Mouse (Mus musculus) neutrophil, adult 5-6 weeks (primary cell): Measurements from ENCODE around the gene Rhno1. TPM values are rescaled to one million over a fixed set of nuclear protein-coding genes. Genes with fewer than 3 reads are reported as not detected.
"Not testable (repeated sequence)": the region's sequence is repeated elsewhere in the genome, so short reads cannot be mapped to it uniquely, and the experiment has no call there.

Source experiments
- ATAC-seq: fragments of 151-379, 151-347 bp; 2 replicates; pipeline ENCODE4 v1.8.0; 2017; ENCODE audit warnings: mild to moderate bottlenecking, moderate TSS enrichment; ENCODE audit not compliant: insufficient number of reproducible peaks, poor library complexity, low FRiP score, severe bottlenecking; ENCODE audit errors: extremely low read depth
- total RNA-seq: library from RNA; stranded (forward); fragments of 200-1000 nt; gene quantifications from 2 replicates; pipeline ENCODE4 v1.2.3, GENCODE M21; 2017

The Rhno1 gene
- 40.5 and 48.7 TPM in 2 replicates for total RNA-seq

GRCm38 (mm10) chr6:128362381-128363006, at the start of gene Rhno1, which contains the start of gene Foxm1:
Gene Rhno1 (minus strand): TSS chr6:128362911.
Gene Foxm1 (plus strand): TSS chr6:128362967.
- ATAC-seq, result peak; percentile 57

DNA sequence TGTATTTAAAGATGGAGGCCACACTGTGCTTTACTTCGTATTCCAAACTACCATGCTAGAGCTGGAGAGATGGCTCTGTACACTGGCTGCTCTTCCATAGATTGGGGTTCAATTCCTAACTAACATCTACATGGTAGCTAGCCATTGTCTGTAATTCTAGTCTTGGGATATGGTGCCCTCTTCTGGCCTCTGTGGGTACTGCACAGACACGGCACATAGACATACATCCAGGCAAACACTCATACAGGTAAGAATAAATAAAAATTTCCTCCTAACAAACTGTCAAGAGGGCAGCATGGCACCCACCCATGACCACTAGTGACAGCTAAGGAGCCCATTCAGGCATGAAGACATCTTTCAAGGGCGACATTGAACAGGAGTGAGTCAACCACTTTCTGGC, 48.4 kb upstream of the Rhno1 start:
- peak; percentile 74 for ATAC-seq

GRCm38 (mm10) chr6:128410305-128410704, 47.6 kb upstream of the Rhno1 start:
- ATAC-seq, result no peak

DNA sequence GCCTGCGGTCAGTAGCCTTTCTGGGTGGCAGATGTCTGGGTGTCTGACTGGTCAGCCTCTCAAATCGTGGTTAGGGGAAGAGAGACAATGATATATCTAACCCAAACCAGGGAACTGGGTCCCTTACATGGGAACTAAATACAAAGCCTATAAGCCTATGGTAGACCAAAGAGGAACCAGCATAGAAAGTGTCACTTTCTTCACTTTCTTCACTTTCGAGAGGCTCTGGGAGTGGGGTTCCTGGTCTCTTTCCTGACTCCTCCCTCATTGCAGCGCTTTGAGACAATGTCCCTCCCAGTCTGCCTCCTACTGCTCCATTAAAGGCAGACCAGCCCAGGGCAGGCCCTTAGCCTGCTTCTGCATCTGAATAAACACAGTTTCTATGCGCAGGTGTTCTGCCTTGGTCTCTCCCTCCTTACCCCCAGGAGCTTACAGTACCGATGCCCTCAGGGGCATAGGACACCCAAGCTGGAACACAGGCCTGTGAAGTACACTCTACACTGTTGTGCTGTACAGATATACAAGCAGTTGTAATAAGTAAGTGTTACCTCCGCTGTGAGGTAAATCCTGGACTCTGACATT, 45.9 kb upstream of the Rhno1 start:
- ATAC-seq, result no peak

GRCm38 (mm10) chr6:128404708-128405107, 42.0 kb upstream of the Rhno1 start:
- no peak for ATAC-seq

- no peak for ATAC-seq
These were observed 36.9 kb upstream of the Rhno1 start for GRCm38 (mm10) chr6:128399421-128400185.

DNA sequence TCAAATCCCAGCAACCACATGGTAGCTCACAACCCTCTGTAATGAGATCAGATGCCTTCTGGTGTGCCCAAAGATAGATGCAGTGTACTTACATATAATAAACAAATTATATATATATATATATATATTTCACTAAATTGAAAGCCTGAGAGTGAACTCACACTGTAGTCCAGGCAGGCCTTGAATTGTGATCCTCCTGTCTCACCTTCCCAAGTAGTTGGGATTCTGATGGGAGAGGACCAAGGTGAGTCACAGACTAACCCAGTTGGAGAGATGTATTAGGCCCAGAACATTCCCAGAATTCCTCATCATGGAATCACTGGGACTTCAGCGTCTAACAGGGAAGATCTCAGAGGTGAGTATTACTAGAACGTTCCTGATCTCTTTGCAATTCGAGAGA, 36.3 kb upstream of the Rhno1 start, which contains the start of gene Nrip2:
Gene Nrip2 (plus strand): TSS at position 301 of the 400 bp plus-strand sequence.
- ATAC-seq, result no peak

GRCm38 (mm10) chr6:128397574-128398261, 35.0 kb upstream of the Rhno1 start:
- ATAC-seq, result no peak

DNA sequence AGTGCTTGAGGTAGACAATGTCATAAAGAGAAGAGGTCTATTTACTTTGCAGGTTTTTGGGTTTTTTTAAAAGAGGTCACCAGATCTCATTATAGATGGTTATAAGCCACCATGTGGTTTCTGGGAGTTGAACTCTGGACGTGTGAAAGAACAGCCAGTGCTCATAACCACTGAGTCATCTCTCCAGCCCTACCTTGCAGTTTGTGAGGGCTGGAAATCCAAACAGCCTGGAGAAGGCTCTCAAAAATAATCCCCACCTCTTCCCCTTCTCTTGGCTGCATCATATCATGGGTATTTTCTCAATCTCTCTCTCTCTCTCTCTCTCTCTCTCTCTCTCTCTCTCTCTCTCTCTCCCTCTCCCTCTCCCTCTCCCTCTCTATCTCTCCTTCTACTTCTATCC, 28.0 kb upstream of the Rhno1 start:
- no peak for ATAC-seq

- no peak for ATAC-seq
These were observed 26.5 kb upstream of the Rhno1 start for GRCm38 (mm10) chr6:128389185-128389584.

- no peak for ATAC-seq
These were observed 22.3 kb upstream of the Rhno1 start for GRCm38 (mm10) chr6:128385026-128385425.

DNA sequence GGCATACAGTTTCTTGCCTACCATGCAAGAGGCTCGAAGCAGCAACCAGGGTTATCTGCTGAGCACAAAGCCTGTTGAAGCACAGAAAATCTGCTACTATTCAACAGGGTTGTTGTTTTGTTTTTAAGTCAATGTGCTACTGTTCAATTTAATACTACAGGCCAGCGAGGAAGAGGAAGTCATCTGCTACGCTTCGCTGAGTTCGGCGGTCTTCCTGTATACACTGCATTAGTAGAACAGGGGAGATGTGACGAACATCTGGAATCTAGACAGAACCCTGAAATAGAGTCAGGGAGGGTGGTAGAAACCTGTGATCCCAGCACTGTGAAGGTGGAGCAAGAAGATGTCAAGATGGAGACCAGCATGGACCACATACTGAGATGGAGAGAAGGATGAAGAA, 21.0 kb upstream of the Rhno1 start:
- peak; percentile 87 for ATAC-seq

- no peak for ATAC-seq
These were observed 18.5 kb upstream of the Rhno1 start for GRCm38 (mm10) chr6:128381254-128381653.

DNA sequence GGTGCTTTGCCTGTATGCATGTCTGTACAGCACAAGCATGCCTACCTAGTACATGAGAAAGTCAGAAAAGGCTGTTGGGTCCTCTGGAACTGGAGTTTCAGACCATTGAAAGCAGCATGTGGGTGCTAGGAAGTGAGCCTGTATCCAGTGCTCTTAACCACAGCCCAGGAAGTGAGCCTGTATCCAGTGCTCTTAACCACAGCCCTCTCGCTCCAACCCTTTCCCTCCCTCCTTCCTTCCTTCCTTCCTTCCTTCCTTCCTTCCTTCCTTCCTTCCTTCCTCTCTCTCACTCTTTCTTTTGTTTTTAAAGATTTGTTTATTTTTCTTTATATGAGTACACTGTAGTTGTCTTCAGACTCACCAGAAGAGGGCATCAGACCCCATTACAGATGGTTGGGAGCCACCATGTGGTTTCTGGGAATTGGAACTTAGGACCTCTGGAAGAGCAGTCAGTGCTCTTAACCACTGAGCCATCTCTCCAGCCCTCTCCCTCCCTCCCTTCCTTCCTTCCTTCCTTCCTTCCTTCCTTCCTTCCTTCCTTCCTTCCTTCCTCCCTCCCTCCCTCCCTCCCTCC, 18.0 kb upstream of the Rhno1 start:
- not testable (repeated sequence) for ATAC-seq

DNA sequence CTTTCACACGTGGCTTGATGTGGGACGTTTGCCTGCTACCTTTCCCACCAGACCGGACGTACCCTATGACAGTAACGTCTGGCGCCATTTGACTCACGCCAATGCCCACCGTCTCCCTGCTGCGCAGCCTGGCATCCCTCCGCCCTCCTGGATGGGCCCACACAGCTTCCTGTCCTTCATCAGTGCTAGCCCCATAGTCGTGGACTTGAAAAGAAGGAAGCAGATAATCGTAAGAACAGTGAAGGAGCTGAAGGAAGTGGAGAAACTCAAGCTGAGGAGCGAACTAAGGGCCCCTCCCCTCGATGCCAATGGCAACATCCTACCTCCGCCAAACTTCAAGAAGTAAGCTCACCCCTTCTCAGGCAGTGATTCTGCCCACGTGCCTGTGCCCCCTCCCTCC, 16.9 kb upstream of the Rhno1 start:
- no peak for ATAC-seq

DNA sequence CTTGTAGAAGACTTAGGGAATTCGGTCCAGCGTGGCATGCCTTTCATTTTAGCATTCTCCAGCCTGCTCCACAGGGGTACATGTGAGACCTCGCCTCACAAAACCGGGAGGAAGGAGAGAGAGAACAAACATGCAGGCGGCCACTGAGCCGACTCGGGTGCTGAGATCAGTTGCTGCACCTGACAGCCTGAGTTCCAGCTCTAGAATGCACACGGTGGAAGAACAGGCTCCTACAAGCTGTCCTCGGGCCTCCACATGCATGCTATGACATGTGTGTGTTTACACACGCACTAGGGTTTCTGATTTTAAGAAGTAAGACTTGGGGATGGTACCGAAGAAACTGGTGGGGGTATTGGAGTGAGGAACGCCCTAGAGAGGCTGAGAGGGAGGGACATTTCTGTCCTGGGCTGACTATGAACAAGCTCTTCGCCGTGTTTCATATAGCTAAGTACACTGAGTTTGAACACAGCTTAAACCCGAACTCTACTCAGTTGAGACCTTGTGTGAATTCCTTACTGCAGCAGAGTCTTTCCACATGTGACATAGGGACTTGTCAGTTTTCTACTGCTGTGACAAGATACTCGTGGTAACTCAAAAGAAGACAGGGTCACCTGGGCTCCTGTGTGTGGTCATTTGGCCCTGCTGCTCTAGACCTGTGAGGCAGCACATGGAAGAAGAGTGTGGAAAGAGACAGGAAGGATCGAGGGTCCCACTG, 13.8 kb upstream of the Rhno1 start:
- no peak for ATAC-seq

GRCm38 (mm10) chr6:128375192-128375591, 12.5 kb upstream of the Rhno1 start, which contains the start of the genes Tex52 and Gm44596:
Gene Tex52 (plus strand): TSS chr6:128375456.
Gene Gm44596 (plus strand): TSS chr6:128375503.
- ATAC-seq, result no peak

DNA sequence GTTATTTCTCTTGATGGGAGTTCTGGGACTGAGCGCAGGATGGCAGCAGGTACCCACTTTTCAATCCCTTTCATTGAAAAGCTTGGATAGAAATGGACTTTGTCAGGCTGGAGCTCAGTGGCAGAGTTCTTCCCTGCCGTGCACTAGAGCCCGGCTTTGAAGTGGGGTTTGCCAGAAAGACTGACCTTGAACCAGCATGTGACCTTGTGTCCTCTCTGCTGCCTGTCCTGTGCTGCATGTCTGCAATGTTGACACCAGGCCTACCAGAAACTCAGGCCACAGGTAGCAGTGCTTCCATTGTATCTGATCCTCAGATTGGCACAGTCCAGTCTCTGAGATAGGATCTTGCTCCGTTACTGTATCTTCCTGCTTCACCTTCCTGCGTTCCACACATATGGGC, 7.3 kb upstream of the Rhno1 start:
- no peak for ATAC-seq
